Mouse (Mus musculus) G1E (cell line): ENCODE results near the gene Arl6ip5. TPM values are rescaled to one million over a fixed set of nuclear protein-coding genes. Genes with fewer than 3 reads are reported as not detected.

Experiments
- ATAC-seq: 2 replicates; pipeline ENCODE4 v1.8.0; 2016; ENCODE audit warnings: mild to moderate bottlenecking; ENCODE audit not compliant: insufficient number of reproducible peaks, poor library complexity, low FRiP score, severe bottlenecking; ENCODE audit errors: extremely low read depth
- DNase-seq: peaks from one replicate; pipeline ENCODE4 v3.0.0; 2012; ENCODE audit warnings: low spot score
- H3K27me3 ChIP-seq: 2 replicates; pipeline ENCODE4 v1.6.1; 2012; ENCODE audit warnings: mild to moderate bottlenecking, low read length, inconsistent platforms; ENCODE audit not compliant: insufficient read depth
- H3K36me3 ChIP-seq: replicated peaks from 2 replicates; pipeline ENCODE3; 2012; ENCODE audit warnings: mild to moderate bottlenecking, inconsistent platforms
- H3K4me1 ChIP-seq: 2 replicates; pipeline ENCODE4 v1.6.1; 2012; ENCODE audit warnings: low read depth, low read length, inconsistent platforms, mixed read lengths; ENCODE audit not compliant: insufficient read depth
- H3K4me3 ChIP-seq: 2 replicates; pipeline ENCODE4 v1.5.1; 2012; ENCODE audit warnings: low read depth, mild to moderate bottlenecking, inconsistent platforms, low read length, moderate library complexity, mixed read lengths
- H3K9me3 ChIP-seq: replicated peaks from 2 replicates; pipeline ENCODE4 v1.6.1; 2012; ENCODE audit warnings: inconsistent platforms
- CTCF ChIP-seq: IDR thresholded peaks from 2 replicates; pipeline ENCODE4 v1.5.1; 2012; ENCODE audit warnings: low read depth, low read length, inconsistent platforms, mixed read lengths
- GATA1 ChIP-seq: IDR thresholded peaks from 2 replicates; pipeline ENCODE4 v1.6.1; 2012; ENCODE audit warnings: borderline replicate concordance, low read length, inconsistent platforms, mixed read lengths
- GATA2 ChIP-seq: IDR thresholded peaks from 2 replicates; pipeline ENCODE4 v1.6.1; 2012; ENCODE audit warnings: low read depth, low read length, inconsistent platforms, borderline replicate concordance
- POLR2AphosphoS5 ChIP-seq: IDR thresholded peaks from 2 replicates; pipeline ENCODE4 v1.6.1; 2012; ENCODE audit warnings: low read depth, low read length, inconsistent platforms; ENCODE audit not compliant: insufficient replicate concordance
- TAL1 ChIP-seq: conservative IDR thresholded peaks from 2 replicates; pipeline ENCODE4 v1.6.1; 2012; ENCODE audit warnings: low read depth, low read length, inconsistent platforms, mixed read lengths
- polyA plus RNA-seq: library from polyadenylated mRNA; stranded (reverse); fragments of >175 nt; gene quantifications from 2 replicates; pipeline ENCODE4 v1.2.3, GENCODE M21; 2012
- total RNA-seq, 2 experiments: library from RNA; stranded (forward) in 1 of 2; stranded (reverse) in 1 of 2; fragments of 200-1000 nt in 1 of 2; fragments of >200 nt in 1 of 2; fragmentation: Nextera tagmentation in 1 of 2; gene quantifications; 2 replicates each; pipeline ENCODE4 v1.2.3; 2014 to 2017

Arl6ip5 gene
- total and polyA plus RNA-seq, 3 experiments, result 22.4 to 81.2 (median 54.5) TPM

- Histone ChIP-seq H3K4me1 (peaks cover 31% of the 10 kb centered on the region), H3K36me3 (peaks cover 87% of the 10 kb centered on the region), H3K4me3 (no peak overlapping the region), H3K27me3 (no peaks in the 10 kb centered on the region), H3K9me3 (no peaks in the 10 kb centered on the region)
- ATAC-seq, result no peak
- DNase-seq, result no peak
- TF ChIP-seq POLR2AphosphoS5, result no peak
- TF ChIP-seq GATA1, result no peak
- no peak for TF ChIP-seq CTCF
- TF ChIP-seq TAL1, result no peak
- TF ChIP-seq GATA2, result no peak
Measured at GRCm38 (mm10) chr6:97227067-97227847, 16.8 kb downstream of the Arl6ip5 start.

GRCm38 (mm10) chr6:97234911-97235668 is 24.6 kb downstream of the Arl6ip5 start:
- peaks cover 3% of the 10 kb centered on the region; the same call in 1 of the 2 replicates for H3K9me3 ChIP-seq
- H3K27me3 ChIP-seq, result no peaks in the 10 kb centered on the region
- no peak for TF ChIP-seq POLR2AphosphoS5
- H3K4me3 ChIP-seq, result no peak overlapping the region
- H3K4me1 ChIP-seq, result no peaks in the 10 kb centered on the region; the same call in 1 of the 2 replicates
- ATAC-seq (no peak), DNase-seq (no peak)
- H3K36me3 ChIP-seq, result peaks cover 48% of the 10 kb centered on the region

GRCm38 (mm10) chr6:97236088-97236487 is 25.6 kb downstream of the Arl6ip5 start:
- Histone ChIP-seq H3K9me3 (peaks cover 3% of the 10 kb centered on the region; the same call in 1 of the 2 replicates), H3K4me1 (no peaks in the 10 kb centered on the region; the same call in 1 of the 2 replicates), H3K27me3 (no peaks in the 10 kb centered on the region), H3K4me3 (no peak overlapping the region), H3K36me3 (peaks cover 38% of the 10 kb centered on the region)
- ATAC-seq, result no peak
- no peak for TF ChIP-seq POLR2AphosphoS5
- no peak for TF ChIP-seq GATA2
- no peak for TF ChIP-seq CTCF
- no peak for TF ChIP-seq GATA1
- no peak for TF ChIP-seq TAL1
- DNase-seq, result no peak

GRCm38 (mm10) chr6:97239360-97239759 is 28.9 kb downstream of the Arl6ip5 start:
- no peaks in the 10 kb centered on the region for H3K27me3 ChIP-seq
- TF ChIP-seq CTCF (no peak), GATA1 (no peak), TAL1 (no peak), GATA2 (no peak), POLR2AphosphoS5 (no peak)
- peaks cover 3% of the 10 kb centered on the region; the same call in 1 of the 2 replicates for H3K9me3 ChIP-seq
- ATAC-seq, result no peak
- H3K4me3 ChIP-seq, result no peak overlapping the region
- H3K36me3 ChIP-seq, result peaks cover 10% of the 10 kb centered on the region
- no peak for DNase-seq
- no peaks in the 10 kb centered on the region for H3K4me1 ChIP-seq

GRCm38 (mm10) chr6:97240092-97240491 is 29.6 kb downstream of the Arl6ip5 start:
- Histone ChIP-seq H3K4me1 (no peaks in the 10 kb centered on the region), H3K9me3 (peaks cover 3% of the 10 kb centered on the region; the same call in 1 of the 2 replicates), H3K36me3 (peaks cover 3% of the 10 kb centered on the region), H3K27me3 (no peaks in the 10 kb centered on the region), H3K4me3 (no peak overlapping the region)
- no peak for TF ChIP-seq GATA1
- TF ChIP-seq TAL1, result no peak
- no peak for TF ChIP-seq POLR2AphosphoS5
- no peak for TF ChIP-seq GATA2
- no peak for TF ChIP-seq CTCF
- ATAC-seq (no peak), DNase-seq (no peak)

- H3K36me3 ChIP-seq, result no peaks in the 10 kb centered on the region
- no peaks in the 10 kb centered on the region for H3K27me3 ChIP-seq
- no peak overlapping the region for H3K4me3 ChIP-seq
- ATAC-seq, result no peak
- DNase-seq, result no peak
- no peaks in the 10 kb centered on the region for H3K4me1 ChIP-seq
- H3K9me3 ChIP-seq, result peaks cover 3% of the 10 kb centered on the region; the same call in 1 of the 2 replicates
- TF ChIP-seq CTCF (no peak), POLR2AphosphoS5 (no peak), TAL1 (no peak), GATA2 (no peak), GATA1 (no peak)
Measured at GRCm38 (mm10) chr6:97242522-97242921, 32.0 kb downstream of the Arl6ip5 start.
